Mouse (Mus musculus) kidney, postnatal 0 days (tissue): ENCODE results near the gene Adam15. TPM values are rescaled to one million over a fixed set of nuclear protein-coding genes. Genes with fewer than 3 reads are reported as not detected.
A peak's percentile ranks its signal among the peaks of the same experiment; 100 is the strongest.

Source experiments
- ATAC-seq: fragments of 200-750 bp; cut with Nextera tagmentation; replicated peaks from 2 replicates; pipeline ENCODE4 v1.8.0; 2017; ENCODE audit warnings: low read depth, moderate number of reproducible peaks, moderate TSS enrichment, moderate library complexity; ENCODE audit not compliant: low FRiP score
- DNase-seq: peaks from one replicate; pipeline ENCODE4 v3.0.0-alpha.2; 2016; ENCODE audit warnings: low spot score
- H3K27ac ChIP-seq: fragments of 300-500 bp; sonication (generic); 2 replicates; pipeline ENCODE4 v1.5.1; 2014; ENCODE audit warnings: mild to moderate bottlenecking
- H3K27me3 ChIP-seq: fragments of 300-500 bp; sonication (generic); 2 replicates; pipeline ENCODE4 v1.6.1; 2014; ENCODE audit warnings: low read length, mixed read lengths; ENCODE audit not compliant: insufficient read depth
- H3K36me3 ChIP-seq: fragments of 300-500 bp; sonication (generic); 2 replicates; pipeline ENCODE4 v1.6.1; 2014; ENCODE audit warnings: low read length, mixed read lengths; ENCODE audit not compliant: insufficient read depth
- H3K4me1 ChIP-seq: fragments of 300-500 bp; sonication (generic); replicated peaks from 2 replicates; pipeline ENCODE4 v1.6.1; 2014; ENCODE audit warnings: antibody characterized with exemption, low read length, mixed read lengths; ENCODE audit not compliant: insufficient read depth
- H3K4me2 ChIP-seq: fragments of 300-500 bp; sonication (generic); 2 replicates; pipeline ENCODE4 v1.6.1; 2014; ENCODE audit warnings: mild to moderate bottlenecking, low read length, moderate library complexity, mixed read lengths
- H3K4me3 ChIP-seq: fragments of 300-500 bp; sonication (generic); replicated peaks from 2 replicates; pipeline ENCODE4 v1.5.1; 2014; ENCODE audit warnings: low read depth, low read length
- H3K9ac ChIP-seq: fragments of 300-500 bp; sonication (generic); 2 replicates; pipeline ENCODE4 v1.6.1; 2014; ENCODE audit warnings: low read depth, low read length
- H3K9me3 ChIP-seq: fragments of 300-500 bp; sonication (generic); replicated peaks from 2 replicates; pipeline ENCODE4 v1.6.1; 2016; ENCODE audit warnings: low read length, inconsistent platforms, mixed read lengths
- CTCF ChIP-seq: IDR thresholded peaks from 2 replicates; pipeline ENCODE4 v1.5.1; 2016; ENCODE audit warnings: antibody characterized with exemption, low read depth, mild to moderate bottlenecking, moderate library complexity
- WGBS: fragments of 180-500 bp; shearing (Covaris S2); extraction: QIAGEN DNeasy Blood & Tissue Kit; methylation state at CpG from one replicate; pipeline ENCODE4 v1.1.7; 2014; 5-methylcytosine and 5-hydroxymethylcytosine counted together
- polyA plus RNA-seq: library from polyadenylated mRNA; unstranded; fragments of >200 nt; fragmentation: Nextera tagmentation; extraction: Ambion mirVana; gene quantifications from 2 replicates; pipeline ENCODE4 v1.2.1, GENCODE M21; 2015

Adam15 gene
- polyA plus RNA-seq, 1 experiment from 2014 or later = 85.4 TPM

GRCm38 (mm10) chr3:89390111-89390515, 40.3 kb upstream of the Adam15 start:
- WGBS = 55% methylated on average over 5 of the region's 5 CpGs
- H3K27me3 ChIP-seq = no peaks in the 10 kb centered on the region
- no peaks in the 10 kb centered on the region for H3K36me3 ChIP-seq
- H3K9ac ChIP-seq = no peak overlapping the region
- 0 out of 2 replicates have a peak overlapping the region, but pooled peaks have one; percentile 99 for H3K4me2 ChIP-seq
- no peak for TF ChIP-seq CTCF
- H3K4me3 ChIP-seq = no peak overlapping the region
- ATAC-seq (no peak), DNase-seq (no peak)
- H3K27ac ChIP-seq = 0 out of 2 replicates have a peak overlapping the region, but pooled peaks have one; percentile 88
- H3K9me3 ChIP-seq = no peaks in the 10 kb centered on the region
- peaks cover 25% of the 10 kb centered on the region; the same call in 1 of the 2 replicates for H3K4me1 ChIP-seq

- DNase-seq (peak; percentile 79), ATAC-seq (no peak)
- Histone ChIP-seq H3K4me3 (no peak overlapping the region), H3K27me3 (no peaks in the 10 kb centered on the region), H3K9ac (no peak overlapping the region), H3K4me2 (no peak overlapping the region), H3K36me3 (no peaks in the 10 kb centered on the region), H3K27ac (no peak overlapping the region), H3K9me3 (no peaks in the 10 kb centered on the region), H3K4me1 (peaks cover 25% of the 10 kb centered on the region; the same call in 1 of the 2 replicates)
- TF ChIP-seq CTCF = no peak
- WGBS = 48% methylated on average over 6 of the region's 6 CpGs
Measured at GRCm38 (mm10) chr3:89388901-89389740, 39.3 kb upstream of the Adam15 start.

- H3K4me3 ChIP-seq = no peak overlapping the region
- ATAC-seq = no peak
Measured at GRCm38 (mm10) chr3:89388134-89388881, 38.5 kb upstream of the Adam15 start.

GRCm38 (mm10) chr3:89387632-89388031, 37.8 kb upstream of the Adam15 start:
- H3K4me1 ChIP-seq = peaks cover 25% of the 10 kb centered on the region; the same call in 1 of the 2 replicates
- WGBS = 82% methylated on average over 11 of the region's 11 CpGs
- DNase-seq = no peak

More at GRCm38 (mm10) chr3:89388134-89388881, 38.5 kb upstream of the Adam15 start:
- no peak for DNase-seq
- Histone ChIP-seq H3K36me3 (no peaks in the 10 kb centered on the region), H3K9ac (0 out of 2 replicates have a peak overlapping the region, but pooled peaks have one; percentile 14), H3K4me1 (peaks cover 25% of the 10 kb centered on the region; the same call in 1 of the 2 replicates), H3K9me3 (no peaks in the 10 kb centered on the region), H3K27ac (no peak overlapping the region), H3K4me2 (no peak overlapping the region), H3K27me3 (no peaks in the 10 kb centered on the region)
- no peak for TF ChIP-seq CTCF
- 74% methylated on average over 11 of the region's 11 CpGs for WGBS

GRCm38 (mm10) chr3:89386438-89387420, 36.9 kb upstream of the Adam15 start:
- Histone ChIP-seq H3K27ac (no peak overlapping the region), H3K9me3 (no peaks in the 10 kb centered on the region), H3K4me1 (peaks cover 23% of the 10 kb centered on the region; the same call in 1 of the 2 replicates)

More at GRCm38 (mm10) chr3:89387632-89388031, 37.8 kb upstream of the Adam15 start:
- H3K9ac ChIP-seq = peak overlapping the region; percentile 14; the same call in 1 of the 2 replicates
- no peak overlapping the region for H3K4me2 ChIP-seq
- no peak for ATAC-seq
- no peaks in the 10 kb centered on the region for H3K36me3 ChIP-seq
- no peaks in the 10 kb centered on the region for H3K27me3 ChIP-seq
- no peaks in the 10 kb centered on the region for H3K9me3 ChIP-seq
- no peak overlapping the region for H3K27ac ChIP-seq
- H3K4me3 ChIP-seq = no peak overlapping the region
- no peak for TF ChIP-seq CTCF

More at GRCm38 (mm10) chr3:89386438-89387420, 36.9 kb upstream of the Adam15 start:
- no peak for TF ChIP-seq CTCF
- no peak for ATAC-seq
- peak overlapping the region; percentile 14; the same call in 1 of the 2 replicates for H3K9ac ChIP-seq
- no peak for DNase-seq
- H3K4me3 ChIP-seq = no peak overlapping the region
- no peaks in the 10 kb centered on the region for H3K27me3 ChIP-seq
- H3K36me3 ChIP-seq = no peaks in the 10 kb centered on the region
- H3K4me2 ChIP-seq = peak overlapping the region; percentile 13
- 51% methylated on average over 17 of the region's 17 CpGs for WGBS
